Mouse (Mus musculus): Measurements from ENCODE around the gene Wdfy1. TPM values are rescaled to one million over a fixed set of nuclear protein-coding genes. Genes with fewer than 3 reads are reported as not detected.

The Wdfy1 gene
- polyA plus RNA-seq, 1 experiment from 2014 or later, result 85.7 TPM

- WGBS, result 79% methylated on average over 4 of the region's 4 CpGs
- H3K9ac ChIP-seq, result no peak overlapping the region
- H3K4me3 ChIP-seq, result no peak overlapping the region
- no peaks in the 10 kb centered on the region for H3K27me3 ChIP-seq
- H3K36me3 ChIP-seq, result no peaks in the 10 kb centered on the region
- H3K9me3 ChIP-seq, result no peaks in the 10 kb centered on the region
- H3K27ac ChIP-seq (replicated peaks), result no peak overlapping the region
- peaks cover 58% of the 10 kb centered on the region for H3K4me1 ChIP-seq (replicated peaks)
- no peak overlapping the region for H3K4me2 ChIP-seq
- no peak for ATAC-seq (ENCODE audit: low read depth)
These were observed 18.3 kb downstream of the Wdfy1 start for GRCm38 (mm10) chr1:79757597-79757996.

DNA sequence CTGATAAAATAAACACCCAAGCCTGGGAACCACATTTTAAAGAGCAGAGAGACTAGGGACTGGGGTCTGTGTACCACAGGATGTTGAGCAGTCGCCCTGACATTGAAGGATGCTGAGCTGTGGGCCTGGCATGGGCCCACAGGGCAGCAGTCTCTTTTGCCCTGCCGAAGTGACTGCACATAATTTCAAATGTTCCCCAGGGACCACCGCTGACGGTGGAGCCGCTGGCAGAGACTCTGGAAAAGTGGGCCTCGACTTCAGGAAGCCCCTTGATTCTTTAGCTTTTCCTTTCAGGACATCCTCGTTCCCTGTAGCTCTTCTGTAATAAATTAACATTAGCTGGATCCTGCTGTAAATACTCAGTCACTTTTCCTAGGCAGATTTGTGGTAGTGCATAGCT, 18.8 kb downstream of the Wdfy1 start:
- no peaks in the 10 kb centered on the region for H3K9me3 ChIP-seq
- H3K9ac ChIP-seq, result no peak overlapping the region
- peaks cover 54% of the 10 kb centered on the region for H3K4me1 ChIP-seq (replicated peaks)
- ATAC-seq (ENCODE audit: low read depth), result no peak
- H3K27ac ChIP-seq (replicated peaks), result no peak overlapping the region
- H3K27me3 ChIP-seq, result no peaks in the 10 kb centered on the region
- no peak overlapping the region for H3K4me2 ChIP-seq
- peaks cover 2% of the 10 kb centered on the region; the same call in 1 of the 2 replicates for H3K36me3 ChIP-seq
- no peak overlapping the region for H3K4me3 ChIP-seq
- WGBS, result 34% methylated on average over 7 of the region's 7 CpGs

GRCm38 (mm10) chr1:79756417-79756816, 19.5 kb downstream of the Wdfy1 start:
- no peaks in the 10 kb centered on the region for H3K27me3 ChIP-seq
- H3K4me2 ChIP-seq, result no peak overlapping the region
- H3K36me3 ChIP-seq, result peaks cover 9% of the 10 kb centered on the region
- 91% methylated on average over 5 of the region's 5 CpGs for WGBS
- peaks cover 51% of the 10 kb centered on the region for H3K4me1 ChIP-seq (replicated peaks)
- no peak overlapping the region for H3K9ac ChIP-seq
- H3K4me3 ChIP-seq, result no peak overlapping the region
- H3K27ac ChIP-seq (replicated peaks), result no peak overlapping the region
- no peaks in the 10 kb centered on the region; the same call in 1 of the 2 replicates for H3K9me3 ChIP-seq
- no peak for ATAC-seq (ENCODE audit: low read depth)

DNA sequence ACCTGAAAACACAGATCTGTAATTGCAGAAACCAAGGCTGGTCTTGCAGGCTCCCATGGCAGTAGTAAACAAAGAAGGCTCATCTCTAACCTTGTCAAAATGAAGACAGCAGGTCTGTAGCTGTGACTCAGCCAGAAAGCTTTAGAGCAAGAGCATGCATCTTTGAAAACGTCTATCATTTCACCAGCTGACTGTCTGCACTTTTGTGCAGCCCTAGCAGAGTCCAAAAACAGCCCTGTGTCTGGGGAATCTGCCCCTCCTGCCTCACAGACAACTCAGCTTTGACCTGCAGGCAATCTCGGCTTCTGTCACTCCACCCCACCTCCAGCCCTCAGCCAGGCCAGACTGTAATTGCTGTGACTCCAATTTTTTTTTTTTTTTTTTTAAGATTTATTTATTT, 20.6 kb downstream of the Wdfy1 start:
- WGBS, result 74% methylated on average over 2 of the region's 2 CpGs
- Histone ChIP-seq H3K36me3 (peaks cover 13% of the 10 kb centered on the region), H3K4me2 (no peak overlapping the region), H3K27me3 (no peaks in the 10 kb centered on the region), H3K9ac (no peak overlapping the region), H3K9me3 (peaks cover 3% of the 10 kb centered on the region; the same call in 1 of the 2 replicates), H3K27ac (replicated peaks) (no peak overlapping the region), H3K4me3 (no peak overlapping the region), H3K4me1 (replicated peaks) (peaks cover 45% of the 10 kb centered on the region)
- no peak for ATAC-seq (ENCODE audit: low read depth)

GRCm38 (mm10) chr1:79754936-79755335, 21.0 kb downstream of the Wdfy1 start:
- Histone ChIP-seq H3K4me1 (replicated peaks) (peaks cover 41% of the 10 kb centered on the region), H3K9me3 (peaks cover 4% of the 10 kb centered on the region; the same call in 1 of the 2 replicates), H3K27me3 (no peaks in the 10 kb centered on the region), H3K4me3 (no peak overlapping the region), H3K9ac (no peak overlapping the region), H3K36me3 (peaks cover 15% of the 10 kb centered on the region), H3K27ac (replicated peaks) (no peak overlapping the region), H3K4me2 (no peak overlapping the region)
- no peak for ATAC-seq (ENCODE audit: low read depth)
- WGBS, result 84% methylated on average over 3 of the region's 3 CpGs

DNA sequence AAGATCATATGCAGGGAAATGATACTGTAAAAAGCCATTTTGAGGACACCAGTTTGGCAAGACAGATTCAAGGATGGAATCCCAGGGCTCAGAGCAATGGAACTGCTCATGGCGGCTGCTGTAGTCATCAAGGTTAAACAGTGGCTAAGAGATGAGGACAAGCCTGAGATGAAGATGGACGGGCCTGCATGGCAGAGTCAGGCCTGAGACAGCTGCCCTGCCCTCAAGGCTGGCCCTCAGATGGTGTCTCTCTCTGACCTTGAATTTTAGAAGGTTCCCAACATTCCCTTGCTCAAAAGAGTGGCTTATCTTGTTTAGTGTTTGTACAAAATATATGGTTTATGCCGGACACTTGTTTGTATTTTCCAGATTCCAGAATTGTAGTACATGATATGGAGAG, 22.5 kb downstream of the Wdfy1 start:
- Histone ChIP-seq H3K27ac (replicated peaks) (no peak overlapping the region), H3K4me3 (no peak overlapping the region), H3K36me3 (peaks cover 18% of the 10 kb centered on the region), H3K4me2 (no peak overlapping the region), H3K9ac (no peak overlapping the region), H3K9me3 (peaks cover 4% of the 10 kb centered on the region; the same call in 1 of the 2 replicates), H3K27me3 (no peaks in the 10 kb centered on the region), H3K4me1 (replicated peaks) (peaks cover 26% of the 10 kb centered on the region)
- no peak for ATAC-seq (ENCODE audit: low read depth)
- 97% methylated on average over 3 of the region's 3 CpGs for WGBS

DNA sequence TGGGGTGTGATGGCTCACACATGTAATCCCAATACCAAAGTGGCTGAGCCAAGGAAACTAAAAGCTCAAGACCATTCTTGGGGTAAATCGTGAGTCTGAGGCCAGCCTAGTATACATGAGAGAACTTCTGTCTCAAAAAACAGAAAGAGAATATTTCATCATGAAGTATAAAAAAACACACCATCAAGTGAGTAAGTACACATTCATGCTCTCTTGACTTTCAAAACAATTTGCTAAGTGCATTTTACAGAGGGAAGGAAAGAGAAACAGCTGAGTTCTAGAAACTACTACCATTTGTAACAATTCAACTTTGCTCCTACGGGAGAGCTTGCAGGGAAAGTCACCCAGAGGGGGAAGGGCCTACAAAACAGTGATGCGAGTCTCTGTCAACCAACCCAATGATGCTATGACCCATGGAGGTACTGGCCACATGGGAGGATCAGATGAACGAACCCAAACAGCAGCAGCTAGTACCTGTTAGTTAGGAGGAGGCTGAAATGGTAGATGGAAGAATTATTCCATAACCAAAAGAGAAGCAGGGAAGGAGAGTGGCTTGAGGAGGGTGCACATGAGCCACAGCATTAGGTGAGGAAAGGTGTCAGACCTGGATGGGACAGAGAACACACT, 23.1 kb downstream of the Wdfy1 start:
- H3K9me3 ChIP-seq, result peaks cover 4% of the 10 kb centered on the region; the same call in 1 of the 2 replicates
- no peak overlapping the region for H3K27ac ChIP-seq (replicated peaks)
- H3K4me1 ChIP-seq (replicated peaks), result peaks cover 20% of the 10 kb centered on the region
- H3K9ac ChIP-seq, result no peak overlapping the region
- 87% methylated on average over 4 of the region's 4 CpGs for WGBS
- H3K36me3 ChIP-seq, result peaks cover 18% of the 10 kb centered on the region
- no peak overlapping the region for H3K4me2 ChIP-seq
- no peak for ATAC-seq (ENCODE audit: low read depth)
- H3K4me3 ChIP-seq, result no peak overlapping the region
- H3K27me3 ChIP-seq, result no peaks in the 10 kb centered on the region

- no peak overlapping the region for H3K4me3 ChIP-seq
- H3K9me3 ChIP-seq, result peaks cover 4% of the 10 kb centered on the region; the same call in 1 of the 2 replicates
- 89% methylated on average over 7 of the region's 7 CpGs for WGBS
- no peak for ATAC-seq (ENCODE audit: low read depth)
- H3K27me3 ChIP-seq, result no peaks in the 10 kb centered on the region
- no peak overlapping the region for H3K9ac ChIP-seq
- H3K36me3 ChIP-seq, result peaks cover 18% of the 10 kb centered on the region
- no peak overlapping the region for H3K4me2 ChIP-seq
- H3K27ac ChIP-seq (replicated peaks), result no peak overlapping the region
- H3K4me1 ChIP-seq (replicated peaks), result peaks cover 13% of the 10 kb centered on the region
These were observed 23.8 kb downstream of the Wdfy1 start for GRCm38 (mm10) chr1:79752015-79752695.

- Histone ChIP-seq H3K9me3 (peaks cover 4% of the 10 kb centered on the region; the same call in 1 of the 2 replicates), H3K4me3 (no peak overlapping the region), H3K4me1 (replicated peaks) (0 out of 2 replicates have a peak, but pooled peaks cover 3% of the 10 kb centered on the region), H3K27me3 (no peaks in the 10 kb centered on the region), H3K27ac (replicated peaks) (no peak overlapping the region; the same call in 1 of the 2 replicates), H3K36me3 (peaks cover 18% of the 10 kb centered on the region), H3K9ac (no peak overlapping the region), H3K4me2 (no peak overlapping the region)
- no peak for ATAC-seq (ENCODE audit: low read depth)
- WGBS, result 77% methylated on average over 5 of the region's 5 CpGs
These were observed 24.8 kb downstream of the Wdfy1 start for GRCm38 (mm10) chr1:79751186-79751585.

DNA sequence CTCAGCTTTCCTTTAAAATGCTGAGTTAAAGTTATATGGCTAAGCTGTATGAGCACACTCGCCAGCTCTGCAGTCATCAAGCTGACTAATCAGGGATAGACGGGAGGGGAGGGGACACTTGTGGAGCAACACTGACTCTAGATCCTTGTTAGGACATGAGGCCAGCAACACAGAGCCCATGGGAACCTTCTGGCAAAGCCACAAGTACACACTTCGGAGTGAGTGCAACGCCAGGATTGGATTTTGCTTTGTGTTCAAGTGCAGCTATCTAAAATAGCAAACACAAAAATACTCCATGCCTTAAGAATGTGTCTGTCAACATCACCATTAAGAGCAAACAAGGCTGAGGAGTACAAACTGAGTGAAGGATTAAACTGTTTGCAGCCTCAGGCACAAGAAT, 29.9 kb downstream of the Wdfy1 start:
- 0 out of 2 replicates have a peak, but pooled peaks cover 4% of the 10 kb centered on the region for H3K9me3 ChIP-seq
- ATAC-seq (ENCODE audit: low read depth), result no peak
- WGBS, result 95% methylated on average over 4 of the region's 4 CpGs
- H3K36me3 ChIP-seq, result peaks cover 12% of the 10 kb centered on the region; the same call in 1 of the 2 replicates
- H3K4me2 ChIP-seq, result no peak overlapping the region
- H3K27me3 ChIP-seq, result no peaks in the 10 kb centered on the region
- no peak overlapping the region for H3K27ac ChIP-seq (replicated peaks)
- H3K9ac ChIP-seq, result no peak overlapping the region
- peaks cover 2% of the 10 kb centered on the region for H3K4me1 ChIP-seq (replicated peaks)
- no peak overlapping the region for H3K4me3 ChIP-seq

DNA sequence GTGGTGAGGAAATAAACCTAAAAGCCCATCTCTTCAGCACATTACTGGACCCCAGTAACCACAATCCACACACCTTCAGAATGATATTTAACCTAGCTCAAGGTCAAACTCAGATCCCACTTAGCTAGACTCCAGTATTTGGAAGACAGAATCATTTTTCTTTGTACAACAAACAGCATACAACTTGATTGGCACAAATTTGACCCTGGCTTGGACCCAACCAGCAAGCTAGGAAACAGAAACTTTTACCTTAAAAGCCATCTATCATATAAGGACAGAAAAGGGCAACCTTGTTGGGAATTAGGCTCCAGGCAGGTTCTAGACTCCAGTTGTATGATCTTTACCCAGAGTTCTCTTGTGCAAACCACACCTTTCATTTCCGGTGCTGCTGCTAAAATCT, 32.6 kb downstream of the Wdfy1 start:
- H3K4me2 ChIP-seq, result no peak overlapping the region
- peaks cover 4% of the 10 kb centered on the region for H3K4me1 ChIP-seq (replicated peaks)
- WGBS, result 91% methylated on average over 1 of the region's 1 CpGs
- H3K27ac ChIP-seq (replicated peaks), result no peak overlapping the region
- H3K36me3 ChIP-seq, result peaks cover 14% of the 10 kb centered on the region; the same call in 1 of the 2 replicates
- no peak overlapping the region for H3K4me3 ChIP-seq
- no peaks in the 10 kb centered on the region for H3K9me3 ChIP-seq
- H3K27me3 ChIP-seq, result no peaks in the 10 kb centered on the region
- no peak overlapping the region for H3K9ac ChIP-seq
- ATAC-seq (ENCODE audit: low read depth), result no peak

DNA sequence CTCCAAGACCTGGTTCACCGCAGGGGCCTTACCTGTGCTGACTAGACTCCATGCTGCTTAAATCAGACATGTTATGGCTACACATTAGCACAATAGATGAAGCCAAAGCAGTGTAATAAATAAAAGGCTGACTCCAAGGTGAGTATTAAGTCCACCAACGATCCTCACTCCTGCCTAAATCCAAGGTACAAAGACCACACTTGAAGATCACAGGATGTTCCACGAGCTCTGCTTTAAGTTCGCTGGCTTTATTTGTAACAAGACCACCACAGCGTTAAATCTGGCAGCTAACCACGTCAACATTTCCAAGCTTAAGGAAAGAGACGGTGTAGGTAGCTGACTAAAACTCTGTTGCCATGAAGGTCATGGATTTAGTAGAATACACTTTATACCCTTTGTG, 33.0 kb downstream of the Wdfy1 start:
- H3K4me3 ChIP-seq, result no peak overlapping the region
- WGBS, result 95% methylated on average over 7 of the region's 7 CpGs
- no peaks in the 10 kb centered on the region for H3K27me3 ChIP-seq
- no peaks in the 10 kb centered on the region for H3K9me3 ChIP-seq
- H3K9ac ChIP-seq, result no peak overlapping the region
- H3K36me3 ChIP-seq, result peaks cover 17% of the 10 kb centered on the region
- H3K27ac ChIP-seq (replicated peaks), result no peak overlapping the region
- H3K4me1 ChIP-seq (replicated peaks), result peaks cover 4% of the 10 kb centered on the region
- H3K4me2 ChIP-seq, result no peak overlapping the region
- no peak for ATAC-seq (ENCODE audit: low read depth)
